Mouse (Mus musculus): ENCODE results near the gene Serpine1. TPM values are rescaled to one million over a fixed set of nuclear protein-coding genes. Genes with fewer than 3 reads are reported as not detected.

Gene Serpine1
- total RNA-seq, 1 experiment from 2014 or later, result not detected

DNA sequence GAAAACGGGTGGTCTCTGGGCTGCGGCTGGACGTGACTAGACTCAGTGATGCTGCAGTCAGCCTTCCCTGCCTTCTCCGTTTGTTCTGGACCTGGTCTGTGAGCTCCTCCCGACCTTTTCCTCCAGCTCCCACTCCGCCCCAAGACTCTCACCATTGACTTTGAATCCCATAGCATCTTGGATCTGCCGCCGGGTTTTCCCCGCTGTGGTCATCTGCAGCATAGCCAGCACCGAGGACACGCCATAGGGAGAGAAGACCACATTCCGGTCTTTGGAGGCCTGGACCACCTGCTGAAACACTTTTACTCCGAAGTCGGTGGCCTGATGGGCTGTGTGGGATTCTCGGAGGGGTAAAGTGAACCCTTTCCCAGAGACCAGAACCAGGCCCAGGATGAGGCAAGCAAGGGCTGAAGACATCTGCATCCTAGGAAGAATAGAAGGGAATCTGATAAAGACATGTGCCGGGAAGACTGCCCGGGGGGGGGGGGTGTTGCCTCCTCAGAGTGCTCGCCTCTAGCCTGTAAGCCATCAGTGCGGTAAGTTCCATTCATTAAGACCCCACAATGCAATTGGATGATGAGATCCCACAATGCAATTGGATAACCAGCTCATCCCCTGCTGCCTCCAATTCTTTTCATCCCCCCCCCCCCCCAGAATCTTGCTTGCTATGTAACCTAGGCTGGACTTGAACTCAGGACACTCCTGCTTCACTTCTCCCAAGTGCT is 1.0 kb downstream of the Serpine1 start:
- ATAC-seq (replicated peaks; ENCODE audit: insufficient number of reproducible peaks, low FRiP score, low TSS enrichment, poor library complexity, severe bottlenecking), result no peak

- ATAC-seq (replicated peaks; ENCODE audit: insufficient number of reproducible peaks, low FRiP score, low TSS enrichment, poor library complexity, severe bottlenecking), result no peak
These were observed 3.4 kb downstream of the Serpine1 start for GRCm38 (mm10) chr5:137068711-137069110.

- no peak for ATAC-seq (replicated peaks; ENCODE audit: insufficient number of reproducible peaks, low FRiP score, low TSS enrichment, poor library complexity, severe bottlenecking)
These were observed 6.1 kb downstream of the Serpine1 start for GRCm38 (mm10) chr5:137065923-137066322.

DNA sequence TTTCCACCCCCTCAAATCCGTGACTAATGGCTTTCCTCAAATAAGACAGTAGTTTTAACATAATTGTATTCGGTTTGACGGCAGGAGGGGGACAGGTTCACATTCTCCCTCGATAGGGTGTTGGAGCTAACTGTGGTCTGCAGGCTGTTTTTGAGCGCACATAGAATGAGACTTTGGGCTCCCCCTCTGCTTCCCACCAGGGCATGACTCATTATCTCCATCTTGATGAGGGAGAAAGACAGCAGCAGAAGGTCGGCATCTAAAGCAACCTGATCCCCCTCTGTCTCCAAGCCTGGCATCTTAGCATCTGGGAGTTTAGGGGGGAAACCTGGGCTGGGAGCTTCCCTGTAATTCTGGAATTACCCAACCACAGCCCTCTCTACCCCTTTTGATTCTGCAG is 6.6 kb downstream of the Serpine1 start:
- no peak for ATAC-seq (replicated peaks; ENCODE audit: insufficient number of reproducible peaks, low FRiP score, low TSS enrichment, poor library complexity, severe bottlenecking)

- ATAC-seq (replicated peaks; ENCODE audit: insufficient number of reproducible peaks, low FRiP score, low TSS enrichment, poor library complexity, severe bottlenecking), result no peak
These were observed 9.5 kb downstream of the Serpine1 start for GRCm38 (mm10) chr5:137062601-137063000.

DNA sequence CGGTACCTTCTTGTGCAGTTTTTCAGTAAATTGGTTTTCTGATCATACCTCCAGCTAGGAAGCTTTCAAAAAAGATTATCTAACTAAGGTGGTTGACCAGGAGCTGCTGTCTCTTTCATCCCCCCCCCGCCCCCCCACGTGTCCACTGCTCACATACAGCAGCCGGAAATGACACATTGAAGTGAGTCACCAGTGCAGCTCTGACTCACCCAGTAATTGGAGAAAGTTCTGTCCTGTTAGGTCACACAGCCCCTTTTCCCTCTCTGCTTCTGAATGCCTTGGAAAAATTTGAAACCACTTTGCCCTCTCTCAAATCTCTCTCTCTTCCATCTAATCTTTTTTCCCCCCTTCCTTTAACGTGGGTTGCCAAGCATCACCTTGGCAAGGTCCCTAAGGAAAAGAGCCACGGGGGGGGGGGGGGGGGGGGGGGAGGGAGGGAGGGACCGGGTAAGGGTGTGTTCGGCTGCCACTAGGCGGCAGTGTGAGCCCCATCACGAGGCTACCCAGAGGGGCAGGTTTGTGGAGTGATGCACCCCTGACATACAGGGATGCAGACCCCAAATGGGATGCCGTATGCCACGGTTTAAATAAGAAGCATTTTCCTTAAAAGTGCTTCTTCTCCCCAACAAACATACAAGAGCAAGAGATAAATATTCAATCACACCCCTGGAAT is 10.1 kb downstream of the Serpine1 start:
- no peak for ATAC-seq (replicated peaks; ENCODE audit: insufficient number of reproducible peaks, low FRiP score, low TSS enrichment, poor library complexity, severe bottlenecking)

- ATAC-seq (replicated peaks; ENCODE audit: insufficient number of reproducible peaks, low FRiP score, low TSS enrichment, poor library complexity, severe bottlenecking), result no peak
These were observed 17.2 kb downstream of the Serpine1 start for GRCm38 (mm10) chr5:137054873-137055272.

DNA sequence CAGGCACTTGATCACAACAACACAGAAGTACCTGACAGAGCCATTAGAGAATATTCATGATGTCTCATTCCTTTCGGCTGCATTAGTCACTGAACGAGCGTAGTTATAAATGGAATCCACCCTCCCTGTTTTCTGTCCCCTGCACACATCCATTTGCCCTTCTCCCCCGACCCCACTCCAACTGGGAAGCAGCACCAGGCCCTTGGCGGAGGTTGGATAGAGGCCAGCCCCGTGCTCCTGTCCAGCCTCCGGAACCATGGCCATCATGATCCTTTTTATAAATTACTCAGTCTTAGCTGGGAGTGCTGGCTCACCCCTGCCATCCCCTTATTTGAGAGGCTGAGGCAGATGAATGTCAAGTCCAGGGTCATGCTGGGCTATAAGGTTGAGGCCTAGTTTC is 17.8 kb downstream of the Serpine1 start:
- ATAC-seq (replicated peaks; ENCODE audit: insufficient number of reproducible peaks, low FRiP score, low TSS enrichment, poor library complexity, severe bottlenecking), result no peak

DNA sequence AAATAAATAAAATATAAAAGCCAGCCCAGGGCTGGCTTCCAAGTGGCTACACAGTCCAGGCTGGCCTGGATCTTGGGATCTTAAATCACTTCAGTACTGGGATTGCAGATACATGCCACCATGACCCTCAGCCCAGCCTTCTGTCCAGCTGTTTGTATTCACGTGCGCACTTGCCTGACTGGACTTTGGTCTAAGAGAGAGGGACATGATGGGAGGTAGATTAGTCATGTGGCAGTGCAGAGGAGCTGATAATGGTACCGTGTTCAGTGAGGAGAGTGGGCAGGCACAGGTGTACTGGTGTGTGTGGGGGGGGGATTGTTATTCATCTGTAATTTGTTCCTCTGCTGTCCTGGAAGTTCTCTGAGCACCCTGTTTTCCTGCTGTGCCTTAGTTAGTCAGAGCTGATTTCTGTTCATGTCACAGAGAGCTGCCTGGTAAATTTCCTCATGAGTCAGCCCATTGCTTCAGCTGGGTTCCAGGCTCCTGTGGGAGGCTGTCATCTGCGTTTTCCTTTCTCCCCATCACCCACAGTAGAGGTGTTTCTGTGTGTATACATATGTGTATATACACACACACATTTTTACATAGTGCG is 20.1 kb downstream of the Serpine1 start:
- ATAC-seq (replicated peaks; ENCODE audit: insufficient number of reproducible peaks, low FRiP score, low TSS enrichment, poor library complexity, severe bottlenecking), result no peak

- no peak for ATAC-seq (replicated peaks; ENCODE audit: insufficient number of reproducible peaks, low FRiP score, low TSS enrichment, poor library complexity, severe bottlenecking)
These were observed 20.9 kb downstream of the Serpine1 start for GRCm38 (mm10) chr5:137051125-137051524.

DNA sequence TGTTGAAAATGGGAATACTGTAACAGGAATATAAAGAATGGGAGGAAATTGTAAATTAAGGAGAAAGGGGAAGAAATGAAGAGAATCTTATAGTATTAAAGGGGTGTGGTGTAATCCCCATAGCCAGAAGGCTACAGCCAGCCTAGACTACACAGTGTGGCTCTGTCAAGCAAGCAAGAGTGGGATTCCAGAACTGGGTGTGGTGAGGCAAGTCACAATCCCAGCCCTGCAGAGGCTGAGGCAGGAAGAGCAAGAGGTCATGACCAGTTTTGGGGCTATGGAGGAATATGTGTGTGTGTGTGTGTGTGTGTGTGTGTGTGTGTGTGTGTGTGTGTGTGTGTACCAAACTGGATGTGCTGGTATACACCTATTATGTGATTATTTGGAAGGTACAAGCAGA is 25.1 kb downstream of the Serpine1 start:
- ATAC-seq (replicated peaks; ENCODE audit: insufficient number of reproducible peaks, low FRiP score, low TSS enrichment, poor library complexity, severe bottlenecking), result no peak

DNA sequence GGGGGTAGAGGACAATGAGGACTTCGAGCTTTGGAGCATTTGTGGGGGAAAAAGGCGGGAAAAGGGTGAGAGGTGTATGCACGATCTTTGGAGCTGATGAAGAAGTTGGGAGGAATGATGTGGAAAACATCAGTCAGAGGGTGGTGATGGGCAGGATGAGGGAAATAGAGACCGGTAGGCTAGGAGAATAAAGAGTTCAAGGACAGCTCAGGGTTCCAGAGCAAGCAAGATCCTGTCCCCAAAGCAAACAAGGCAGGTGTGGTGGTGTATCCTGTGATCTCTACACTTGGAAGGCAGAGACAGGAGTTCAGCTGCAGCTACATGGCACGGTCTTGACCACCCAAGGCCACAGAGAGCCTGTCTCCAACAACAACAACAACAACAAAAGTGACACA is 25.7 kb downstream of the Serpine1 start:
- ATAC-seq (replicated peaks; ENCODE audit: insufficient number of reproducible peaks, low FRiP score, low TSS enrichment, poor library complexity, severe bottlenecking), result 0 out of 2 replicates have a peak, but pooled peaks have one; percentile 7

- ATAC-seq (replicated peaks; ENCODE audit: insufficient number of reproducible peaks, low FRiP score, low TSS enrichment, poor library complexity, severe bottlenecking), result peak; percentile 77
These were observed 26.4 kb downstream of the Serpine1 start, which contains the start of gene Ap1s1 for GRCm38 (mm10) chr5:137045402-137046323. TSS of gene Ap1s1 (minus strand) at chr5:137046135.

DNA sequence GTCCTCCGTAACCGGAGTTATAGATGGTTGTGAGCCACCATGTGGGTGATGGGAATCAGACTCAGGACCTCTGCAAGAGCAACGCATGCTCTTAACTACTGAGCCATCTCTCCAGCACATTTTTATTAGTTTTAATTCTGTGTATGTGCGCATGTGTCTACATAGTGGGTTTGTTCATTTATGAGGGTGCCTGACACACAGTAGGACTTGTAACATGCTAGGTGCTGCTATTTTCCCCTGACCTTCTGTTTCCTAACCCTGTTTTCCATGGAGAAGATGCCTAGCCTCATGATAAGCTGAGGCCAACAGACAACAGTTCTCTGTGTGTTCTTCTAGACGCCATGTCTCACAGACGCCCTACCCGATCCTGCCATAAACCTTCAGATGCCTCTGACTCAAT is 28.1 kb downstream of the Serpine1 start:
- ATAC-seq (replicated peaks; ENCODE audit: insufficient number of reproducible peaks, low FRiP score, low TSS enrichment, poor library complexity, severe bottlenecking), result no peak

DNA sequence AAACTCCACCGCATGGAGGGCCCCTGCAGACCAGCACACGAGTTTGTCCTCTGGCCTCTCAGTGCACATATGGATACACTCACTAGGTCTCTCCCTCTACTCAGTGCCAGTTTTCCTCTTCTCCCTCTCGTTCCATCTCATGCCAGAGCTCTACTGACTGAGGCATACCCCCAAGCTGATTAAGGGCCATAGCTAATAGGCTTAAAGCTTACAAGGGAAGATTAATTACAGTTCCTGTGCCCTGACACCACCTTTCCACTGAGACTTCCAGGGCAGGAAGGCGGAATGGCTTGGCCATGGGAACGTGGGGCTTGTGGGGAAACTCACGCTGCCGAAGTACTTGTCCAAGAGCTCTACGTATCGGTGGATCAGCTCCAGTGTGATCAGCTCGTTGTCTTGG is 30.6 kb downstream of the Serpine1 start:
- ATAC-seq (replicated peaks; ENCODE audit: insufficient number of reproducible peaks, low FRiP score, low TSS enrichment, poor library complexity, severe bottlenecking), result no peak

DNA sequence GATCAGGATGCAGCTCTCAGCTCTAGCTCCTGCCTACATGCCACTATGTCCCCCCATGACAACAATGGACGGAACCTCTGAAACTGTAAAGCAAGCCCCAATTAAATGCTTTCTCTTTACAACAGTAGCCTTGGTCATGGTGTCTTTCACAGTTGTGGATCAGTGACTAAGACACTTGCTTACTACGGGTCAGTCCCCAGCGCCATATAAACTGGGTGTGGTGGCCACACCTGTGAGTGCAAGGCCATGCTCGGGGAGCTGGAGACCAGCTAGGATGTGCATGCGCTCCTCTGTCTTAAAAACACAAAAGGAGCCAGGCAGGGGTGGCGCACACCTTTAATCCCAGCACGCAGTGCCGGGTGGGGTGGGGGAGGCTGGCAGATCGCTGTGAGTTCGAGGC is 32.6 kb downstream of the Serpine1 start:
- no peak for ATAC-seq (replicated peaks; ENCODE audit: insufficient number of reproducible peaks, low FRiP score, low TSS enrichment, poor library complexity, severe bottlenecking)

DNA sequence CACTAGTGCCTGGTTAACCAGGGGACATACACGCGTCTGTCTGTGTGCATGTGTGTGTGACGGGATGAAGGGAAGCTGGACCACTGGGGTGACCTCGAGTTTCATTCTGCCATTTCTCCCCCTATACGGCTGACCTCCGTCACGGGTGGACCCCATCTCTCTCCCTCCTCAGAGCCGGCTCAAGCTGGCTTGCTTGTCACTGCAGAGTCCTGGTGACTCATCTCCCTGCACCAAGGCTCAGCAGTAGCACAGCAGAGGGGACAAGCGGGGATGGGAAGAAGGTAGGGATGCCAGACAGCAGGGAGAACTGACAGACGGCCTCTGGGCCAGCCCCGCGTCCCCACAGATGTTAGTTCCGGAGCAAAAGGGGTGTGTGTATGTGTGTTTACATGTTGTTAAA is 35.9 kb downstream of the Serpine1 start:
- ATAC-seq (replicated peaks; ENCODE audit: insufficient number of reproducible peaks, low FRiP score, low TSS enrichment, poor library complexity, severe bottlenecking), result no peak

DNA sequence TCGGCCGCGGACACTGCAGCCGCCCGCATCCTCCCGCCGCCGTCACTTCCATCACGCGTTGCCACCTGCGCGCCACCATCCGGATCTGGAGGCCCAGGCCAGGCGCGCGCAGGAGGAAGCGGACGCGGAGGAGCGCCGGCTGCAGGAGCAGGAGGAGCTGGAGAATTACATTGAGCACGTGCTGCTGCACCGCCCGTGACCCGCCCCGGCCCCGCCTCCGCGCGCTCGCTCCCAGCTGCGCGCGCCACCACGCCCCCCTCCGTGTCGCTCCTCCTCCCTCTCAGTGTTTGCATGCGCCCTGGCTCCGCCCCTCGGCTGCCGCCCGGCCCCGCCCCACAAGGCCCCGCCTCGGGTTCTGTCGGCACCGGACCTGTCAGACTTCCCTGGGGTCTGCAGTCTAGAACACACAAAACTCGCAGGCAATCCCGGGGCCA is 39.4 kb downstream of the Serpine1 start:
- 0 out of 2 replicates have a peak, but pooled peaks have one; percentile 32 for ATAC-seq (replicated peaks; ENCODE audit: insufficient number of reproducible peaks, low FRiP score, low TSS enrichment, poor library complexity, severe bottlenecking)

DNA sequence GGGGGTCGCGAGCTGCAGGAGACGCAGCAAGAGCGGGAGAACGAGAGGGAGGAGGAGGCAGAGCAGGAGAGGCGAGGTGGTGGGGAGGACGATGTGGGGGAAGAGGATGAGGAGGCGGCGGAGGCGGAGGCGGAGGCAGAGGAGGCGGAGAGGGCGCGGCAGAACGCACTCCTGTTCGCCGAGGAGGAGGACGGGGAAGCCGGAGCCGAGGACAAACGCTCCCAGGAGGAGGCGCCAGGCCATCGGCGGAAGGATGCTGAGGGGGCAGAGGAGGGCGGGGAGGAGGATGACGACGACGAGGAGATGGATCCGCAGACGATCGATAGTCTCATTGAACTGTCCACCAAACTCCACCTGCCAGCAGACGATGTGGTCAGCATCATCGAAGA is 40.0 kb downstream of the Serpine1 start:
- ATAC-seq (replicated peaks; ENCODE audit: insufficient number of reproducible peaks, low FRiP score, low TSS enrichment, poor library complexity, severe bottlenecking), result no peak
